Mouse (Mus musculus) brain, embryonic 14.5 days (tissue): ENCODE measurements around the gene Arfgef2. TPM values are rescaled to one million over a fixed set of nuclear protein-coding genes. Genes with fewer than 3 reads are reported as not detected.

Experiments
- DNase-seq: peaks from one replicate; pipeline ENCODE4 v3.0.0-alpha.2; 2011; ENCODE audit warnings: low read depth
- CTCF ChIP-seq: fragments of 200-500 bp; IDR thresholded peaks from 2 replicates; pipeline ENCODE4 v1.5.1; 2012; ENCODE audit warnings: inconsistent platforms, mild to moderate bottlenecking, moderate library complexity, borderline replicate concordance; ENCODE audit not compliant: insufficient read depth, insufficient read length; ENCODE audit errors: extremely low read depth
- POLR2A ChIP-seq: fragments of 200-500 bp; IDR thresholded peaks from 2 replicates; pipeline ENCODE4 v1.6.1; 2012; ENCODE audit warnings: mild to moderate bottlenecking, inconsistent platforms, borderline replicate concordance; ENCODE audit not compliant: poor library complexity, insufficient read depth, insufficient read length, severe bottlenecking; ENCODE audit errors: extremely low read depth
- polyA plus RNA-seq: library from polyadenylated mRNA; depleted of rRNA; stranded (reverse); fragments of >200 nt; gene quantifications from 2 replicates; pipeline ENCODE4 v1.2.3, GENCODE M21; 2012

Arfgef2 gene
- polyA plus RNA-seq, 1 experiment = 11.4 TPM

DNA sequence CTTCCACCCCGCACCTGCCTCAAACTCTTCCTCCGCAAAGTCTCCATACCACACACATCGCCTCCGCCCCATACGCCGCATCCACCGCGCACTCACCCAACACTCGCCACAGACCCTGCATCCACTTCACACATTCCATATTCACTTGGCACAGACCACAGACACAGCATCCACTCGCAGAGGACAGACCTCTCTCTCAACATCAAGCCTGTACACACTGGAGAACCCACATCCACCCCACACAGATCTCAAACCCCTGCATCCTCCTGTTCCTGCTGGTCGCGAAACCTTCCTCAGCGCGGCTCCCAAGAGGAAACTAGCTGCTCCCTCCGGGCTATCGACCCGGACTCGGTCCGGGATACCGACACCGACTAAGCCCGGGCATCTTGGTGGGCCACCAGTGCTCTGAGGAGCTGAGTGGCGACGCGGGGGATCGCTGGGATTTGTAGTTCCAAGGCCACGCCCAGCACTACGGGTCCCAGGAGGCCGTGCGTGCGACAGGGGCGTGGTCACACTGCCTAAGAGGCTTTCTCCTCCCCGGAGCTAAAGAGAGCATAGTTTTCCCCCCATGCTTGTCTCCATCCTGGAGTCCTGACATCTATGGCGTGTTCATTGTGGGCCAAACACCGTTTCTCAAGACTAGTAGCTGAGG is 18.9 kb upstream of the Arfgef2 start:
- DNase-seq = peak; percentile 98
- peak; percentile 30; the same call in 1 of the 2 replicates for TF ChIP-seq POLR2A
- TF ChIP-seq CTCF = no peak

DNA sequence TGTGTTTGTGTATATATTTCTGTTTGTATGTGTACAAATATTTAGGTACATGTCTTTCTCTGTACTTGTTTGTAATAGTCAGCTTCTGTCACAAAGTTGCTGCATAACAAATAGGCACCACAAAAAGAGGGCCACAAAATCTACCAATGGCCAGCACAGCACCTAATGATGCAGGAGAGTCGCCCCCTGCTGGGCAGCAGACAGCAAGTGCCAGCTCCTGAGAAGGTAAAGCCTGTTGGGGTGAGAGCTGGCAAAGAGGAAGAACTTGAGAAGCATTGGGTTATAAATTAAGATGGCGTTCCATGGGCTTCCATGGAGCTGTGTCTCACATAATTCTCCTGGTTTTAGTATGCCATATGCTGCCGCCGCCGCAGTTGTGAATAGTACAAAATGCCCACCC is 13.7 kb upstream of the Arfgef2 start:
- TF ChIP-seq CTCF (peak; percentile 27; the same call in 1 of the 2 replicates), POLR2A (no peak)
- peak; percentile 18 for DNase-seq

DNA sequence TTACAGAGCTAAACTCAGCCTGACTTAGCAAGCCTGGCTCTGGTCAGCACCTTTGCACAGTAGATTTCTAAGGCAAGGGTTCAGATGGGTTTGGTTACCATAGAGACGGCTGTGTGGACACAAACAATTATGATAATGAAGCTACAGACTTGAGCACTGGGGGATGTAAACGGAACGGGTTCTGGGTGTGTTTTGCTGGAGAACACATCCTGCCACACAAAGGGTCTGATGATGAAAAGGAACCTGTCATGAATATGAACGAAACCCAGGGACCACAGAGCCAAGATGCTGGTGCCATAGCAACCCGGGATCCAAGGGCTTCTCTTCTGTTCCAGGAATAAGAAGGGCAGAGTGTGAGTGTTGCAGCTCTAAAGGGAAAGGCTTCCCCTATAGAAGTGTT is 13.0 kb upstream of the Arfgef2 start, which contains the start of gene Trp53rkb:
Trp53rkb (plus strand) TSS at position 177 of the 400 bp plus-strand sequence.
- DNase-seq = peak; percentile 89
- TF ChIP-seq POLR2A (no peak), CTCF (no peak)

- TF ChIP-seq POLR2A = peak; percentile 52; the same call in 1 of the 2 replicates
- DNase-seq = peak; percentile 92
Measured at GRCm38 (mm10) chr2:166793542-166794214, 11.7 kb upstream of the Arfgef2 start.

GRCm38 (mm10) chr2:166799615-166800472 is 5.5 kb upstream of the Arfgef2 start:
- TF ChIP-seq POLR2A (no peak), CTCF (no peak)
- no peak for DNase-seq

- no peak for DNase-seq
Measured at GRCm38 (mm10) chr2:166800473-166800857, 4.9 kb upstream of the Arfgef2 start.

GRCm38 (mm10) chr2:166801436-166801835 is 4.0 kb upstream of the Arfgef2 start:
- TF ChIP-seq CTCF = no peak
- TF ChIP-seq POLR2A = no peak

More at GRCm38 (mm10) chr2:166800473-166800857, 4.9 kb upstream of the Arfgef2 start:
- TF ChIP-seq CTCF (no peak), POLR2A (no peak)

GRCm38 (mm10) chr2:166803298-166803697 is 2.1 kb upstream of the Arfgef2 start:
- DNase-seq = no peak
- TF ChIP-seq CTCF (no peak), POLR2A (no peak)

More at GRCm38 (mm10) chr2:166801436-166801835, 4.0 kb upstream of the Arfgef2 start:
- DNase-seq = no peak

DNA sequence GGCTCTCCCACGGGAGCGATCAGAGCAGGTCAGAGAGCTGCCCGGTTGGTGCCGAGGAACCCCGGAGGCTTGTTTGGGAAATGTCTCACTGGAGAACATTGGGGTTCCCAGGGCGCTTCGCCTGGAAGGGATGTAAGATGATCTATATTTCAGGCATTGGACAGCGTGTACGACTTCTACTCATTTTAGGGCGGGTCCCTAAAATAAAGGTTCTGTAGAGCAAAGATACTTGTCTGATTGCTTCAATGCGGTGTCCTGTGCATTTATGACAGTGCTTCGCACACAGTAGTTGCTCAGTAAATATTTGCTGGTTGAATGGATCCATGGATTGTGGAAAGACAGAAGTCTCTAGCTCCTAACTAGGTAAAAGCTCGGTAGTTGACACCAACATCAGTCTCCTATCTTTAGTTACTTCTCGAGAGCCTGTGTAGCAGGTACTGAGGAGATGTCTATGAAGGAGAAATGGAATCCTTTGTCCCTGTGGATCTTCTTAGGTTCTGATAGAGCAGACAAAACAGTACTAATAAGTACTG is 851 bp downstream of the Arfgef2 start:
- TF ChIP-seq POLR2A (no peak), CTCF (no peak)
- no peak for DNase-seq

- DNase-seq = no peak
- no peak for TF ChIP-seq CTCF
- no peak for TF ChIP-seq POLR2A
Measured at GRCm38 (mm10) chr2:166806813-166807212, 1.4 kb downstream of the Arfgef2 start.

- TF ChIP-seq POLR2A (no peak), CTCF (no peak)
- DNase-seq = no peak
Measured at GRCm38 (mm10) chr2:166809499-166809898, 4.1 kb downstream of the Arfgef2 start.

GRCm38 (mm10) chr2:166810821-166811220 is 5.4 kb downstream of the Arfgef2 start:
- TF ChIP-seq POLR2A (no peak), CTCF (no peak)
- DNase-seq = no peak
